Mouse (Mus musculus) olfactory bulb, adult 2 months (tissue): Measurements from ENCODE around the gene Frmpd3.

Experiments
- CTCF ChIP-seq: fragments of 200-500 bp; IDR thresholded peaks from 2 replicates; pipeline ENCODE4 v1.5.1; 2012; ENCODE audit warnings: low read depth, mild to moderate bottlenecking, low read length, moderate library complexity; ENCODE audit not compliant: insufficient read depth
- POLR2A ChIP-seq: fragments of 200-500 bp; IDR thresholded peaks from 2 replicates; pipeline ENCODE4 v1.6.1; 2012; ENCODE audit warnings: mild to moderate bottlenecking, low read depth, low read length, moderate library complexity; ENCODE audit not compliant: insufficient read depth

DNA sequence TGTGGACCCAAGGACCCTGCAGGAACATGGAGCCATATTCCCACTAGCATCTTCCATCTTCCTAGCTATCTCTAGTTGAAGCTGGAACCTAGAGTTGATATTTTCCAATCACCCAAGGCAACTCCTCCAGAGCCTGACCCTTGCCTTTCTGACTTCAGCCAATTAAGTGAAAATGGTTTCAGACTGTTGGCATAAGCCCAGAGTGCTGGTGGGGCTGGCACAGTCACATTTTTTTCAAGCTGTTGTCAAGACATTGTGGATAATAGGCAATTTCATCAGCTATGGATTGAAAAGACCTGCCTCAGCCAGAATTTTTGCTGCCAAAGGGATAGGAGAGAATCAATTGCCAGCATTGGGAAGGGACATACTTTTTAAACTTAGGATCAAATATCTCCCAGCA lies 95.8 kb downstream of the Frmpd3 start:
- no peak for TF ChIP-seq CTCF
- TF ChIP-seq POLR2A = no peak
